Mouse (Mus musculus) bone marrow, adult 2 months (tissue): ENCODE data around the gene Pakap.

ENCODE experiments used
- CTCF ChIP-seq: fragments of 200-500 bp; IDR thresholded peaks from 2 replicates; pipeline ENCODE4 v1.5.1; 2011; ENCODE audit warnings: low read length, control low read depth; ENCODE audit not compliant: control insufficient read depth, insufficient read depth
- POLR2A ChIP-seq: fragments of 200-500 bp; IDR thresholded peaks from 2 replicates; pipeline ENCODE4 v1.6.1; 2011; ENCODE audit warnings: low read depth, mild to moderate bottlenecking, control low read depth, low read length, borderline replicate concordance; ENCODE audit not compliant: control insufficient read depth

DNA sequence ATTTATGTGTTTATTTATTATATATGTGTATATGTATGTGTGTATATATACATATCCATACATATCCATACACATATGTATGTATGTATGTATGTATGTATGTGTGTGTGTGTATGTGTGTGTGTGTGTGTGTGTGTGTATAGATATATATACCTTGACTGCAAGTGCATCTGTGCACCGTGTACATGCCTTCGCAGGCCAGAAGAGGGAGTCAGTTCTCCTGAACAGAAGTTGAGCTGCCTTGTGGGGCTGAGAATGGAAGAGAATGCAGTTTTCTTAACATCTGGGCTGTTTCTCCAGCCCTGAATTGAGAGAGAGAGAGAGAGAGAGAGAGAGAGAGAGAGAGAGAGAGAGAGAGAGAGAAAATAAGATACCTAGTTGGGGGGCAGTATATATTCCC, 155.7 kb downstream of the Pakap start:
- no peak for TF ChIP-seq CTCF
- no peak for TF ChIP-seq POLR2A
